Comparison of ENCODE assay signal across 19 mouse cellular contexts in genomic region chr1:170495538-170496183, GRCm38 (mm10).
DNase-seq lines count a peak whose midpoint lies in the region; ATAC-seq and TF ChIP-seq lines count a peak whose summit lies in the region.
"Had no signal": no experiment of that assay in that cellular context is flagged by ENCODE, and none has a peak within 500 bp of the region (broad histone marks: within the 10 kb centered on the region; RNA-seq: fewer than 3 reads in every experiment).

No protein-coding gene starts in this region.

- TF ChIP-seq POLR2A in liver, adult 2 months (IDR thresholded peaks at IDR 0.05; ENCODE audit: extremely low read depth, insufficient read depth, low read length), result no peak

- H3K9ac ChIP-seq in liver, adult 2 months (ENCODE audit: low read depth, low read length), result no peak overlapping the region
- no peak overlapping the region for H3K9ac ChIP-seq in liver, embryonic 14.5 days (replicated peaks)
- H3K9ac ChIP-seq: forebrain, embryonic 13.5 days; limb, embryonic 15.5 days; midbrain, embryonic 13.5 days had no signal

- WGBS in liver, adult 2 months, result 21% methylated on average over 13 of the region's 13 CpGs
- 55% methylated on average over 13 of the region's 13 CpGs for WGBS in liver, embryonic 14.5 days (ENCODE audit: insufficient replicate concordance)

- TF ChIP-seq CTCF in liver, adult 2 months (IDR thresholded peaks at IDR 0.05; ENCODE audit: low read depth, low read length), result no peak
- TF ChIP-seq CTCF in liver, embryonic 14.5 days (IDR thresholded peaks at IDR 0.05; ENCODE audit: low read depth), result no peak

- no peak for TF ChIP-seq EP300 in liver, embryonic 14.5 days (IDR thresholded peaks at IDR 0.05; ENCODE audit: low read depth)

- H3K4me1 ChIP-seq in liver, adult 2 months (ENCODE audit: control insufficient read depth, insufficient read depth, low read length), result peaks cover 11% of the 10 kb centered on the region
- peaks cover 0 to 9% of the 10 kb centered on the region in 2 experiments; a peak in 2 of 4 replicates for H3K4me1 ChIP-seq in liver, embryonic 14.5 days (replicated peaks; ENCODE audit: control insufficient read depth in 2 of 2, insufficient read depth in 2 of 2, low read length in 1 of 2)

- no peaks in the 10 kb centered on the region for H3K9me3 ChIP-seq in liver, embryonic 14.5 days (ENCODE audit: control insufficient read depth, low read length)
- H3K9me3 ChIP-seq: embryonic facial prominence, embryonic 10.5 days; forebrain, embryonic 13.5 days; limb, embryonic 15.5 days; midbrain, embryonic 13.5 days had no signal

- DNase-seq in embryo, embryonic 10 days (ENCODE audit: low spot score), result peak; percentile 43
- no peak for DNase-seq in embryo, embryonic 11 days
- peak; percentile 91 for DNase-seq in liver, adult 2 months (ENCODE audit: extremely low read depth, low read depth, low spot score)
- DNase-seq in liver, result no peak
- DNase-seq in liver, embryonic 14.5 days (ENCODE audit: low read depth in 3 of 3, low spot score in 3 of 3), result peak in 1 of 3 experiments; percentile 27
- DNase-seq in right cerebral cortex, postnatal 10 days (ENCODE audit: low spot score in 2 of 2), result no peak
- DNase-seq in kidney, postnatal 10 days, result no peak
- no peak for DNase-seq in kidney, adult 11 months
- DNase-seq: cerebellum, adult 11-12 months; gastrocnemius, postnatal 36 days; kidney, adult 9 months; kidney, postnatal 4 days; thymus, adult 2 months had no signal

- H3K27ac ChIP-seq in liver, adult 2 months (replicated peaks; ENCODE audit: insufficient read depth, low read depth, low read length), result peak overlapping the region; percentile 5
- no peak overlapping the region for H3K27ac ChIP-seq in liver, embryonic 14.5 days
- H3K27ac ChIP-seq: embryonic facial prominence, embryonic 10.5 days; forebrain, embryonic 13.5 days; limb, embryonic 15.5 days; midbrain, embryonic 13.5 days had no signal

- no peak overlapping the region for H3K4me2 ChIP-seq in liver, embryonic 14.5 days (ENCODE audit: low read depth)
- H3K4me2 ChIP-seq: forebrain, embryonic 13.5 days; limb, embryonic 15.5 days; midbrain, embryonic 13.5 days had no signal

- ATAC-seq in liver, embryonic 14.5 days (ENCODE audit: insufficient read depth), result peak; percentile 53
- ATAC-seq: forebrain, embryonic 13.5 days; hindbrain, embryonic 16.5 days; midbrain, embryonic 13.5 days had no signal

- H3K79me2 ChIP-seq in liver, adult 2 months (ENCODE audit: control insufficient read depth, insufficient read depth, low read length), result peaks cover 10% of the 10 kb centered on the region; the same call in 1 of the 2 replicates

- no peaks in the 10 kb centered on the region for H3K36me3 ChIP-seq in liver, adult 2 months (ENCODE audit: control insufficient read depth, insufficient read depth, low read length)
- H3K36me3 ChIP-seq in liver, embryonic 14.5 days (replicated peaks; ENCODE audit: control insufficient read depth, insufficient read depth, low read depth), result no peaks in the 10 kb centered on the region
- H3K36me3 ChIP-seq: embryonic facial prominence, embryonic 10.5 days; limb, embryonic 15.5 days; midbrain, embryonic 13.5 days had no signal

- H3K4me3 ChIP-seq in liver, adult 2 months (ENCODE audit: insufficient read depth, low read depth, low read length), result no peak overlapping the region
- no peak overlapping the region for H3K4me3 ChIP-seq in liver, embryonic 14.5 days (ENCODE audit: insufficient read depth in 1 of 2, low read depth in 2 of 2, low read length in 2 of 2)
- H3K4me3 ChIP-seq: embryonic facial prominence, embryonic 10.5 days; forebrain, embryonic 13.5 days; limb, embryonic 15.5 days; midbrain, embryonic 13.5 days had no signal

- no peaks in the 10 kb centered on the region for H3K27me3 ChIP-seq in liver, adult 2 months (ENCODE audit: control insufficient read depth, insufficient read depth, low read length)
- H3K27me3 ChIP-seq in liver, embryonic 14.5 days (ENCODE audit: control insufficient read depth, insufficient read depth, low read length), result no peaks in the 10 kb centered on the region
- H3K27me3 ChIP-seq: CH12.LX; forebrain, embryonic 13.5 days; limb, embryonic 15.5 days; midbrain, embryonic 13.5 days had no signal

Comparison
In these comparisons a context has a peak if more than half of its experiments do, and no peak if none do; other contexts are left out.
1. DNase-seq: peak in embryo, embryonic 10 days (single experiment) and liver, adult 2 months (single experiment); none in embryo, embryonic 11 days (single experiment), liver (single experiment), right cerebral cortex, postnatal 10 days (0 of 2), kidney, postnatal 10 days (single experiment) and kidney, adult 11 months (single experiment).